Mouse (Mus musculus) layer of hippocampus, postnatal 10 days (tissue): ENCODE results near the gene Btrc. TPM values are rescaled to one million over a fixed set of nuclear protein-coding genes. Genes with fewer than 3 reads are reported as not detected.

Experiments
- DNase-seq, 2 experiments: peaks; one replicate each; pipeline ENCODE4 v3.0.0; 2021; ENCODE audit warnings: low spot score in 2 of 2
- total RNA-seq, 2 experiments: library from RNA; stranded (reverse); gene quantifications; 2 replicates each; pipeline ENCODE4 v1.2.3; 2021

The Btrc gene
- total RNA-seq, 2 experiments from 2014 or later: 79.1 to 87.1 TPM

GRCm38 (mm10) chr19:45422276-45422675 is 58.7 kb downstream of the Btrc start:
- DNase-seq: no peak

- no peak for DNase-seq
Measured at GRCm38 (mm10) chr19:45428146-45428545, 64.6 kb downstream of the Btrc start.

- no peak for DNase-seq
Measured at GRCm38 (mm10) chr19:45430971-45431633, 67.6 kb downstream of the Btrc start.

DNA sequence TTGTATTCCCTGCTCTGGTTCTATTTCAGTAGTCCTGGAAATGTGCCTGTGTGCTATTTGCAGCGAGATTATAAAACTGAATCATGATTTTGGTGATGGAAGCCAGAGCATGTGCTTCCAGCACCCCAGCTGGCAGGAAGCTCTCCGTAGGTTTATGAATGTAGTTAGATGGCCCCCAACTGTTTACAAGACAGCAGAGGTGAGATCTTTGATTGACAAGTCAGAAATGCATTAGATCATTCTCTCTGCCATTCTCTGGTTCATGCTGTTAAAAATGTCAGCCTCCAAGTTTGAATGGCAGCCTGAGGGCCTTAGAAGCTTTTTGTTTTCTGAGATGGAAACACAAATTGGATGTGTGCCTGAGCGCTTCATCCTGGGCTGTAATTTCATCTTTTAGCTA is 68.8 kb downstream of the Btrc start:
- DNase-seq: peak in 1 of 2 experiments; percentile 43

GRCm38 (mm10) chr19:45436019-45436418 is 72.5 kb downstream of the Btrc start:
- DNase-seq: peak; percentile 73 to 80

- no peak for DNase-seq
Measured at GRCm38 (mm10) chr19:45437175-45437574, 73.6 kb downstream of the Btrc start.

- DNase-seq: no peak
Measured at GRCm38 (mm10) chr19:45438191-45438590, 74.7 kb downstream of the Btrc start.

- no peak for DNase-seq
Measured at GRCm38 (mm10) chr19:45438928-45439846, 75.7 kb downstream of the Btrc start.

- DNase-seq: no peak
Measured at GRCm38 (mm10) chr19:45440554-45441175, 77.1 kb downstream of the Btrc start.

DNA sequence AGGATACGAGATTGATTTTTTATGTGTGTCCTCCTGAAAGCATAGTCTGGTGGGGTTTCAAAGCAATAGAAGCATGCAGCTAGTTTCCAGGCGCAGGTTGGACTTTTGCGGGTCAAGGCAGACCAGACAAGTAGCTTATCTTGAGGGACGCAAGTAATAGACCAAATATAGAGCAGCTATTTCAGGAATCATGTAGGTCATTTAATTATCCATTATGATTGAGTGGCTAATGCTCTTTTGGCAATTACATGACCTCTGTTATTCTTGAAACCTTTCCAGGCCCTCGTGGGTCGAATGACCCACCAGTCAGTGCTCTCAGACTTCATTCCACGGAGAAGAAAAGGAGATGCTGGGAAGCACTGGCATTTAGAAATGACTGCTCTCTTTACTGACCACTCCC is 78.2 kb downstream of the Btrc start:
- DNase-seq: no peak

GRCm38 (mm10) chr19:45445253-45445933 is 81.9 kb downstream of the Btrc start:
- DNase-seq: no peak

- no peak for DNase-seq
Measured at GRCm38 (mm10) chr19:45446631-45447030, 83.1 kb downstream of the Btrc start.

DNA sequence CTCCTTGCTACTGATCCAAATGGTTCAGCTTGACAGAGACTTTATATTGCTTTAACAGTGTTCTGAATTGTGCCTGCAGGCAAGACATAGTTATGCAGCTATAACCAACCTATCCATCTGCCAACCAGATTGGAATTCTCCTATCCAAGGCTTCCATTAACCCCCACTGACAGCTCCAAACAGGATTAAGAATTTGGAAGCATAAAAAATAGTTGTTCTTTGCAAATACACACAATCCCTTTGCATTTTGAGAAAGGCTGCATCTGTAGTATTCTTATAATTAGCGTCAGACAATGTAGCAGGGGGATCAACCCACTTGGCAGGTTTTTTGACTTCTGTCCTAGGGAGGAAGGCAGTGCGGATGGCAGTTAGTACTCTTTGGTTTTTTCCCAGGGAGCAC is 83.7 kb downstream of the Btrc start:
- DNase-seq: no peak

- no peak for DNase-seq
Measured at GRCm38 (mm10) chr19:45447886-45448285, 84.4 kb downstream of the Btrc start.

DNA sequence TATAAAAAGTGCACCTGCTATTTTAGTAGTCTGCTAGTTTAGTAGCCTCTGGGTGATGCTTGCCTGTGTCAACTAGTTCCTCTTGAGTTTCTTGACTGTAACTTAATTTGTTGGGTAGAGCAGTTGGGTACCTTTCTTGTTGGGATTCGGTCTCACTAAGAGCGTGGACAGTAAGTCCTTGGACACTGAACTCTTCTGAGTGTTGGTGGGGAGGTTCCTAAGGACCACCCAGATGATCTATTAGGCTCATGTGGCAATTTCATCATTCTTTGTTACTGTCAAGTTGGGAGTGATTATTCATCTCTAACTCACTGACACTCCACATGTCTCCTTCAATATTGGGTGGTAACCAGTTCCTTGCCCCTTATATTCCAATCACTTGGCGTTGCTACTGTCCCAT is 90.9 kb downstream of the Btrc start:
- DNase-seq: no peak

DNA sequence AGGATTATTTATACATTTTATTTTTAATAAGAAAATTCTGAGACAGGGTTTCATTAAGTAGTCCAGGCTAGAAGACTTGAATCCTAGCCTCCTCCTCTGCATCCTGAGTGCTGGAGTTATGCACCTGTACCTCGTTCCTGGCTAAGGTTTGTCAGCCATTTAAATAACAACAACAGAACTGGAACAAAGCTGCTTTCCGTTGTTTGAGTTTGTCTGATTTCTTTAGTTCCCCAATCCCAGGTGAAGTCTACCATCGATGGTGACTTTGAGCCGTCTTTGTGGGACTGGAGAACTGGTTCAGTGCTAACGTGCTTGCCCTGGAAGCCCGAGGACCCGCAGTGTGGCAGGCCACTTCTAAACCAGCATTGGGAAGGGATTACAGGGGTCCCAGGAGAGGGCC is 93.4 kb downstream of the Btrc start:
- peak in 1 of 2 experiments; percentile 11 for DNase-seq

DNA sequence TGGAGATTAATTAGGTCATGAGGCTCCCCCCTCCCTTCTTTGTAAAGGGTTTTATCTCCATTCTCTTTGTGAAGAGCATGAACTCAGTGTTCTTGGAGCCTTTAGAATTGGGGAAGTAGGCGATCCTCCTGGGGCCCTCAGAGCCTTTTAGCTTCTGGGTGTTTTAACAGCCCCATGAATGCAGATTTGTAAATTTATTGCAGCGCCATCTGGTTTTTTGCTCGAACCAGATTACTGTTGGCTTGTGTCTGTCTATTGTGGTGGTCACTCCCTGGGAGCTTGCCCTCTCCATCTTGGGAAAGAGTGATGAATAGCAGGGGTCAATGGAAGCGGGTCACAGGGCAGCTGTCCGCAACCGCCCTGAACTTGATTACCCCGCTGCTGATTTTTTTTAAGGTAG is 95.2 kb downstream of the Btrc start:
- peak in 1 of 2 experiments; percentile 14 for DNase-seq

DNA sequence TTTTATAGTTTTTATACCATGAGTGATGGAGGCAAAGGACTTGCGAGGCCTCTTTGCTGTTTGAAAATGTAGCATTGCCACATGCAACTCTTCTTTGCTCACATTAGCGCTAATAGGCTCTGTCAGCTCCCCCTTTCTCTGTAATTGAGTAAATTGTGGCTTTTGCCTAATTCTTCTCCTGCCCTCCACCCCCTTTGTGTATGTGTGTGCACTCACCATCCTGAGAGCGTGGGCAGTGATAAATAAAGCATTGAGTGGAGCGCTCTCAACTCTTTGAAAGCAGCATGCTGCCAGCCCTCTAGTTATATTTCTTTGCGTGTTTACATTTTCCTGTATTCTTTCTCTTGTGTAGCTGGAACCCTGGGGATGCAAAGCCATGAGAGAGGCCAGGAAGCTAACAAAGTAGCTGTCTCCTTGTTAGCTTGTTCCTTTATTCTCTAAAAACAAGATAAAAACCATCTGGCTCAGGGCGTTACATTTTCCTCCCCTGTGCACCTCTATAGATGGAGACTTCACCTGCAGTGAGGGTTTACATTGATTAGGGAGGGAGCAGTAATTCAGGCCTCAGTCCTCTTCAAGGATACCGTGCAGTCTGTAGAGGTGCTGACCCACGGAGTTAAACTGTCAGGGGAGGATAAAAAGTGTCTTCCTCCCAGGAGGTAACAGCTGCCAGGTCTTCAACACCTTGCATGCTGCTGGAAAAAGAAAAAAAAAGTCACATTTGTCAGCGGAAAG is 96.6 kb downstream of the Btrc start:
- peak in 1 of 2 experiments; percentile 9 for DNase-seq

GRCm38 (mm10) chr19:45460749-45461736 is 97.5 kb downstream of the Btrc start:
- peak in 1 of 2 experiments; percentile 20 for DNase-seq
